Mouse (Mus musculus): ENCODE data around the gene 3110040N11Rik. TPM values are rescaled to one million over a fixed set of nuclear protein-coding genes. Genes with fewer than 3 reads are reported as not detected.

Gene 3110040N11Rik
- polyA plus RNA-seq, 1 experiment: 14.0 TPM

DNA sequence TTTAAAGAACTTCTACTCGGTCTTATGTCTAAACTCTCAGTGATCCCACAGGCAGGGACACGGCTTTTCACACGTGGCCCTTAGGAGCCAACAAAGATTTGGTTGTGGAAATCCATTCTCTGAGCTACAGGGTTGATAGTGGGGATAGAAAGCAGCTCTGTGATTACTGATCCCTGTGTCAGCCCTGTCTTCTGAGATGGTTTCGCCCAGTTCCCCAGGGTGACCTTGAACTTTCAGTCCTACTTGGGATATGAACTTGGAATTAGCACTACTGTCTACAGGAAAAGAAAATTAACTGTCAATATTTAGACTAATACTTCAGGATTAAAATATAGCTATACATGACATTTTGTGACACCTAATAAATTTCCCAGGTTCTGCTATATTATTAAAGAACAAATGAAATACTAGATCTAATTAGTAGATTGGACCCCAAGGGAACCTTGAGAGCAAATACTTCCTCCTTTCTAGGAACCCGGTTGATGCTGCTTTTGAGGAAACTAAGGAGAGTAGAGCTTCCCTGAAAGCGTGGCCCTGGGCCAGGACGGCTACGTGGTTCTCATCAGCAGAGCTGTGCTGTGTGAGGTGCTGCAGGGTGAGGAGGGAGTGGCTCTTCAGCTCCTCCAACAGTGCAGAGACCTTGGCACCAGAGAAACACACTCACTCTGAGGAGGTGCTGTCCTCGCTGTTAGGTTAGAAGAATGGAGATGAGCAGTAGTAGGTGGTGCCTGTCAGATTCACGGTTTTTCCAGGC is 16.3 kb downstream of the 3110040N11Rik start:
- H3K4me1 ChIP-seq (ENCODE audit: control insufficient read depth, insufficient read depth, insufficient read length): no peaks in the 10 kb centered on the region
- WGBS: 59% methylated on average over 10 of the region's 10 CpGs
- peaks cover 4% of the 10 kb centered on the region; the same call in 1 of the 2 replicates for H3K36me3 ChIP-seq (ENCODE audit: control insufficient read depth, insufficient read depth, low read length)
- no peak overlapping the region for H3K27ac ChIP-seq (ENCODE audit: insufficient read depth, low read length)
- no peaks in the 10 kb centered on the region for H3K27me3 ChIP-seq (ENCODE audit: control insufficient read depth, insufficient read depth, low read length)
- H3K4me3 ChIP-seq (ENCODE audit: extremely low read depth, insufficient read depth, insufficient read length): no peak overlapping the region
- no peak for TF ChIP-seq CTCF (IDR thresholded peaks at IDR 0.05; ENCODE audit: extremely low read depth, insufficient read depth, insufficient read length, insufficient replicate concordance)
- TF ChIP-seq POLR2A (IDR thresholded peaks at IDR 0.05; ENCODE audit: low read depth, low read length): no peak
- no peak for DNase-seq (ENCODE audit: low read depth in 1 of 2, low spot score in 2 of 2)

DNA sequence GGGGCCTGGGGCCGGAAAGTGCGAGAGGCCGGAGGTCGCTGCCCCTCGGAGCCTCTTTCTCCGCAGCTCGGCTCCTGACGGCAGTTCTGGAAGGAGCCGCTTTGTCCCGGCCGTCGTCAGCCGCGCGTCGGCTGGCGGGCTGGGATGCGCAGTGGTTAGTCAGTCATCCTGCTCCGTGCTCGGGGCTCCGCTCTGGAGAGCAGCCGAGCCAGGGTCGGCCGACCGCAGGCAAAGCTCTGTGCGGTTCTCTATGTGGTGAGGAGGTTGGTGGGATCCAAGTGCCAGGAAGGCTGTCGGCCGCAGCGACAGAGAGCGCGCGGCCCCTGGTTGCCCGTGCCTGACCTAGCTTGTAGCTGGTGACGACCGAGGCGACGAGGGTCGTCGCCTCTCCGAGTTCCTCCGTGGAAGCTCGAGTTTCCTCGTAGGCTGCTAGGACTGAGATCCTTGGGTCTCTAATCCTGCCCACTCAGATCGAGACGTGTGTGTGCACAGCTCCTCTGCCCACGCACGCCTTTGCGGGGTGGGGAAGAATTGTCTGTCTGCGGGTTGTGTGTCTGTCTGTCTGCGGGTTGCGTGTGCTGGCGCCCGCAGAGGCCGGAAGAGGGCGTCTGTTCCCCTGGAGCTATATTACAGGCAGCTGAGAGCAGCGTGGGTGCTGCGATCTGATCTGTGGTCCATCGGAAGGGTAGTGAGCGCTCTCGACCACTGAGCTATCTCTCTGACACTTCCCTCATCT is 26.0 kb downstream of the 3110040N11Rik start:
- H3K27me3 ChIP-seq (ENCODE audit: control insufficient read depth, insufficient read depth, low read length): no peaks in the 10 kb centered on the region
- H3K27ac ChIP-seq (ENCODE audit: insufficient read depth, low read length): peak overlapping the region; percentile 61
- peaks cover 2% of the 10 kb centered on the region; the same call in 1 of the 2 replicates for H3K4me1 ChIP-seq (ENCODE audit: control insufficient read depth, insufficient read depth, insufficient read length)
- peak overlapping the region; percentile 75 for H3K4me3 ChIP-seq (ENCODE audit: extremely low read depth, insufficient read depth, insufficient read length)
- TF ChIP-seq POLR2A (IDR thresholded peaks at IDR 0.05; ENCODE audit: low read depth, low read length) (no peak), CTCF (IDR thresholded peaks at IDR 0.05; ENCODE audit: extremely low read depth, insufficient read depth, insufficient read length, insufficient replicate concordance) (0 out of 2 replicates have a peak, but pooled peaks have one; percentile 17)
- 4% methylated on average over 60 of the region's 60 CpGs for WGBS
- H3K36me3 ChIP-seq (ENCODE audit: control insufficient read depth, insufficient read depth, low read length): no peaks in the 10 kb centered on the region; the same call in 1 of the 2 replicates
- peak; percentile 17 to 25 for DNase-seq (ENCODE audit: low read depth in 1 of 2, low spot score in 2 of 2)

DNA sequence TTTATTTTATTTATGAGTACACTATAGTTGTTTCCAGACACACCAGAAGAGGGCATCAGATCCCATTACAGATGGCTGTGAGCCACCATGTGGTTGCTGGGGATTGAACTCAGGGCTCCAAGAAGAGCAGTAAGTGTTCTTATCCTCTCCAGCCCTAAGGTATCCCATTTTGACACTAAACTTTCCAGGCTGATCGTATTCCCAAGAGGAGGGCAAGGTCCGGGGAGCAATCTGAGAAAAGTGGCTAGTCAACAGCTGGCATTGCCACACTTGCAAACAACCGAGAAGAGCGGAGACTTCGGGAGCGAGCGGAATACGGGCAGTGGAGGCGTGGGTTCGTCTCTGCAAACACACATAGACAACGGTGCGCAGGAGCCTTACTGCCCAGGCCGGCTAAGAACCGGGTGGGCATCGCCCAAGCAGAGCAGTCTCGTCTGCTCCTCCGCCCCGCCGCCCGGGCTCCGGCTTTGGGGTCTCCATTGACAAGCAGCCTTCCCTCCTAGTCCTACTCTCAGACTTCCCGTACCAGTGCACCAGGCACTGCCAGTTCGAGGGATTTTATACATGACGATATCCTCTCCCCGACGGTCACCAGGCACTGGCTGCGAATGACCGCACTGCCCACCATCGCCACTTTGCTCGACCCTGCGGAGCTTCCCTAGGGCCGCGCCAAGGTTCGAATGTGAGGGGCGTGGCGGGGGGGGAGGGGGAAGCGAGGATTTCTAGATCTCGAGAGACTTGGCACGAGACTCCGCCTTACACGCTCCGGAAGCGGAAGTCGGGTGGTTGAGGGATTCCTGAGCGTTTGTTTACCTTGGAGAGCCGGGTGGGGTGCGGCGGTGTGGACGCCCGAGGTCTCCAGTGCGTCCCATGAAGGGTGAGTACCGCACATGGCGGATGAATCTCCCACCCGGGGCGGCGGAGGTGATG is 26.8 kb downstream of the 3110040N11Rik start, which contains the start of gene Ramac:
Gene Ramac (plus strand): TSS at position 746 of the 930 bp plus-strand sequence.
- Histone ChIP-seq H3K36me3 (ENCODE audit: control insufficient read depth, insufficient read depth, low read length) (no peaks in the 10 kb centered on the region), H3K27ac (ENCODE audit: insufficient read depth, low read length) (peak within 1 kb of the TSS; percentile 61), H3K27me3 (ENCODE audit: control insufficient read depth, insufficient read depth, low read length) (no peaks in the 10 kb centered on the region), H3K4me3 (ENCODE audit: extremely low read depth, insufficient read depth, insufficient read length) (peak within 1 kb of the TSS; percentile 75), H3K4me1 (ENCODE audit: control insufficient read depth, insufficient read depth, insufficient read length) (peaks cover 2% of the 10 kb centered on the region; the same call in 1 of the 2 replicates)
- DNase-seq (ENCODE audit: low read depth in 1 of 2, low spot score in 2 of 2): peak; percentile 74 to 77
- no peak for TF ChIP-seq CTCF (IDR thresholded peaks at IDR 0.05; ENCODE audit: extremely low read depth, insufficient read depth, insufficient read length, insufficient replicate concordance)
- TF ChIP-seq POLR2A (IDR thresholded peaks at IDR 0.05; ENCODE audit: low read depth, low read length): peak; percentile 37; the same call in 1 of the 2 replicates
- under 1% methylated on average over 56 of the region's 56 CpGs for WGBS

DNA sequence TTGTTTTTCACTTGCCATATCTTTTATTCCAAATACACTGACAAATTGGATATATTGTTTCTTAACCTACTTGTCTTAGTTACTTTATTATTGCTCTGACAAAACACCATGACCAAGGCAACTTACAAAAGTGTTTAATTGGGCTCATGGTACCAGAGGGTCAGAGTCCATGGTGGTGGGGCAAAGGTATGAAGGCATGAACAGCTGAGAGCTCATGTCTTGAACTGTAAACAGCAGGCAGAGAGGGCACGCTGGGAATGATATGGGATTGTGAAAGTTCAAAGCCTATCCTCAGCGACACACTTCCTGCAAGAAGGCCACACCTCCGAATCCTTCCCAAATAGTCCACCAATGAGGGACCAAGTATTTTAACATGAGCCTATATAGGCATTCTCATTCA is 41.3 kb downstream of the 3110040N11Rik start:
- TF ChIP-seq POLR2A (IDR thresholded peaks at IDR 0.05; ENCODE audit: low read depth, low read length): no peak
- no peak for TF ChIP-seq CTCF (IDR thresholded peaks at IDR 0.05; ENCODE audit: extremely low read depth, insufficient read depth, insufficient read length, insufficient replicate concordance)

DNA sequence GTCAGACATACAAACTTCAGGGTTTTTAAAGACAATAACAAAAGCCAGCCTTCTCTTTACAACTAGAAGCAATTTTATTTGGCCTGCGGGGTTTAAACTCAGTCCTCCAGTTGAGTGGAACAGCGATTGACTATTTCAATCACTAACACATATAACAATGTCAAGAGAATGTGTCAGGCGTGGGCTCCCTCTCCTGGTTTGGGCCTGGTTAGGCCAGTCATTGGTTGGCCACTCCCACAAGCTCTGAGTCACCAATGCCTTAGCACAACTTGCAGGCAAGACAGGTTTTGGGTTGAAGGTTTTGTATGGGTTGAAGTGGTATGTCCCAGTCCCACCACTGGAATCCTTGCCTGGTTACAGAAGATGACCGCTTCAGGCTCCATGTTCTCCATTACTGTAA is 45.1 kb downstream of the 3110040N11Rik start:
- Histone ChIP-seq H3K4me3 (ENCODE audit: extremely low read depth, insufficient read depth, insufficient read length) (no peak overlapping the region), H3K27ac (ENCODE audit: insufficient read depth, low read length) (no peak overlapping the region), H3K27me3 (ENCODE audit: control insufficient read depth, insufficient read depth, low read length) (no peaks in the 10 kb centered on the region), H3K36me3 (ENCODE audit: control insufficient read depth, insufficient read depth, low read length) (no peaks in the 10 kb centered on the region), H3K4me1 (ENCODE audit: control insufficient read depth, insufficient read depth, insufficient read length) (no peaks in the 10 kb centered on the region)
- no peak for DNase-seq (ENCODE audit: low read depth in 1 of 2, low spot score in 2 of 2)
- 64% methylated on average over 4 of the region's 4 CpGs for WGBS
- TF ChIP-seq POLR2A (IDR thresholded peaks at IDR 0.05; ENCODE audit: low read depth, low read length) (no peak), CTCF (IDR thresholded peaks at IDR 0.05; ENCODE audit: extremely low read depth, insufficient read depth, insufficient read length, insufficient replicate concordance) (no peak)

More for the DNA sequence above, 41.3 kb downstream of the 3110040N11Rik start:
- Histone ChIP-seq H3K4me1 (ENCODE audit: control insufficient read depth, insufficient read depth, insufficient read length) (no peaks in the 10 kb centered on the region), H3K27ac (ENCODE audit: insufficient read depth, low read length) (no peak overlapping the region), H3K27me3 (ENCODE audit: control insufficient read depth, insufficient read depth, low read length) (no peaks in the 10 kb centered on the region), H3K4me3 (ENCODE audit: extremely low read depth, insufficient read depth, insufficient read length) (no peak overlapping the region), H3K36me3 (ENCODE audit: control insufficient read depth, insufficient read depth, low read length) (no peaks in the 10 kb centered on the region)
- 77% methylated on average over 3 of the region's 3 CpGs for WGBS
- no peak for DNase-seq (ENCODE audit: low read depth in 1 of 2, low spot score in 2 of 2)

DNA sequence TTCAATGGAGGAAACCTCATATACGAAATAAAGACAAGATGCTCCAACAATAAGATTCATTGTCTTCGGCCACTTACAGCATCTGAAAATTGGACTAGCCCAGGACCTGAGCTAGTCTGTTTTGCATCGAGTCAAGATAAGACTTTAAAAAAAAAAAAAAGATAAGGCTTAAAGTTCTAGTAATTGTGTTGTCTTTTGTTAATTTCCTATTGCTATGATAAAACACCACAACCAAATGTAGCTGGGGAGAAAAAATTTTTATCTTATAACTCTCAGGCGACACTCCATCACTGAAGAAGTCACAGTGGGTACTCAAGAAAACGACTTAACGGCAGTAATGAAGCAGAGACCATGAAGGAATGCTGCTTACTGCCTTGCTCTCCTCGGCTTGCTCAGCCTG is 49.3 kb downstream of the 3110040N11Rik start:
- Histone ChIP-seq H3K27ac (ENCODE audit: insufficient read depth, low read length) (no peak overlapping the region), H3K27me3 (ENCODE audit: control insufficient read depth, insufficient read depth, low read length) (no peaks in the 10 kb centered on the region), H3K4me3 (ENCODE audit: extremely low read depth, insufficient read depth, insufficient read length) (no peak overlapping the region), H3K4me1 (ENCODE audit: control insufficient read depth, insufficient read depth, insufficient read length) (no peaks in the 10 kb centered on the region), H3K36me3 (ENCODE audit: control insufficient read depth, insufficient read depth, low read length) (no peaks in the 10 kb centered on the region)
- 86% methylated on average over 7 of the region's 7 CpGs for WGBS
- TF ChIP-seq CTCF (IDR thresholded peaks at IDR 0.05; ENCODE audit: extremely low read depth, insufficient read depth, insufficient read length, insufficient replicate concordance) (no peak), POLR2A (IDR thresholded peaks at IDR 0.05; ENCODE audit: low read depth, low read length) (no peak)
- no peak for DNase-seq (ENCODE audit: low read depth in 1 of 2, low spot score in 2 of 2)
